Mouse (Mus musculus): Measurements from ENCODE around the gene Pstpip1. TPM values are rescaled to one million over a fixed set of nuclear protein-coding genes. Genes with fewer than 3 reads are reported as not detected.
A peak's percentile ranks its signal among the peaks of the same experiment; 100 is the strongest.

Pstpip1 gene
- polyA plus RNA-seq, 1 experiment from 2014 or later = 0.88 TPM

- peaks cover 17% of the 10 kb centered on the region for H3K4me1 ChIP-seq
- ATAC-seq (ENCODE audit: low FRiP score) = no peak
- no peak overlapping the region for H3K4me3 ChIP-seq
- H3K27me3 ChIP-seq = no peaks in the 10 kb centered on the region
- 56% methylated on average over 7 of the region's 7 CpGs for WGBS
- peak overlapping the region; percentile 14 for H3K27ac ChIP-seq
- H3K36me3 ChIP-seq = peaks cover 28% of the 10 kb centered on the region
- H3K9me3 ChIP-seq (replicated peaks) = no peaks in the 10 kb centered on the region
- no peak overlapping the region for H3K4me2 ChIP-seq (replicated peaks)
- no peak overlapping the region for H3K9ac ChIP-seq
Measured at GRCm38 (mm10) chr9:56075901-56076620, 13.7 kb upstream of the Pstpip1 start.

GRCm38 (mm10) chr9:56079587-56079986 is 10.2 kb upstream of the Pstpip1 start:
- no peak overlapping the region for H3K9ac ChIP-seq
- H3K4me2 ChIP-seq (replicated peaks) = no peak overlapping the region
- no peak overlapping the region for H3K4me3 ChIP-seq
- 83% methylated on average over 5 of the region's 5 CpGs for WGBS
- H3K36me3 ChIP-seq = peaks cover 18% of the 10 kb centered on the region
- H3K27ac ChIP-seq = no peak overlapping the region
- ATAC-seq (ENCODE audit: low FRiP score) = no peak
- H3K4me1 ChIP-seq = peaks cover 17% of the 10 kb centered on the region
- H3K27me3 ChIP-seq = no peaks in the 10 kb centered on the region
- no peaks in the 10 kb centered on the region for H3K9me3 ChIP-seq (replicated peaks)

- 82% methylated on average over 5 of the region's 5 CpGs for WGBS
- H3K4me2 ChIP-seq (replicated peaks) = no peak overlapping the region
- peaks cover 13% of the 10 kb centered on the region for H3K4me1 ChIP-seq
- no peak overlapping the region for H3K27ac ChIP-seq
- H3K9ac ChIP-seq = no peak overlapping the region
- 0 out of 2 replicates have a peak, but pooled peaks cover 5% of the 10 kb centered on the region for H3K36me3 ChIP-seq
- no peaks in the 10 kb centered on the region for H3K9me3 ChIP-seq (replicated peaks)
- no peaks in the 10 kb centered on the region for H3K27me3 ChIP-seq
- no peak for ATAC-seq (ENCODE audit: low FRiP score)
- no peak overlapping the region for H3K4me3 ChIP-seq
Measured at GRCm38 (mm10) chr9:56086524-56086923, 3.2 kb upstream of the Pstpip1 start.

- 80% methylated on average over 5 of the region's 5 CpGs for WGBS
- peak; percentile 41; the same call in 1 of the 2 replicates for ATAC-seq (ENCODE audit: low FRiP score)
- Histone ChIP-seq H3K27me3 (no peaks in the 10 kb centered on the region), H3K4me1 (peaks cover 13% of the 10 kb centered on the region), H3K4me2 (replicated peaks) (no peak overlapping the region), H3K9me3 (replicated peaks) (no peaks in the 10 kb centered on the region), H3K27ac (no peak overlapping the region), H3K36me3 (no peaks in the 10 kb centered on the region), H3K4me3 (no peak overlapping the region), H3K9ac (no peak overlapping the region)
Measured at GRCm38 (mm10) chr9:56090546-56091225, 924 bp downstream of the Pstpip1 start.

- H3K9me3 ChIP-seq (replicated peaks) = no peaks in the 10 kb centered on the region
- no peak for ATAC-seq (ENCODE audit: low FRiP score)
- H3K27me3 ChIP-seq = no peaks in the 10 kb centered on the region
- no peak overlapping the region for H3K27ac ChIP-seq
- H3K36me3 ChIP-seq = no peaks in the 10 kb centered on the region
- H3K4me3 ChIP-seq = no peak overlapping the region
- peaks cover 13% of the 10 kb centered on the region for H3K4me1 ChIP-seq
- 48% methylated on average over 2 of the region's 2 CpGs for WGBS
- no peak overlapping the region for H3K4me2 ChIP-seq (replicated peaks)
- no peak overlapping the region for H3K9ac ChIP-seq
Measured at GRCm38 (mm10) chr9:56092102-56092501, 2.3 kb downstream of the Pstpip1 start.

- no peaks in the 10 kb centered on the region for H3K4me1 ChIP-seq
- no peak overlapping the region for H3K27ac ChIP-seq
- no peak overlapping the region for H3K4me2 ChIP-seq (replicated peaks)
- H3K9ac ChIP-seq = no peak overlapping the region
- H3K36me3 ChIP-seq = no peaks in the 10 kb centered on the region
- WGBS = 90% methylated on average over 4 of the region's 4 CpGs
- no peak overlapping the region for H3K4me3 ChIP-seq
- H3K27me3 ChIP-seq = no peaks in the 10 kb centered on the region
- no peak for ATAC-seq (ENCODE audit: low FRiP score)
- H3K9me3 ChIP-seq (replicated peaks) = no peaks in the 10 kb centered on the region
Measured at GRCm38 (mm10) chr9:56097584-56098298, 8.0 kb downstream of the Pstpip1 start.

GRCm38 (mm10) chr9:56100041-56100522 is 10.3 kb downstream of the Pstpip1 start:
- Histone ChIP-seq H3K4me2 (replicated peaks) (no peak overlapping the region), H3K27me3 (no peaks in the 10 kb centered on the region), H3K9ac (no peak overlapping the region), H3K27ac (no peak overlapping the region), H3K9me3 (replicated peaks) (no peaks in the 10 kb centered on the region), H3K36me3 (no peaks in the 10 kb centered on the region), H3K4me1 (peaks cover 2% of the 10 kb centered on the region; the same call in 1 of the 2 replicates), H3K4me3 (no peak overlapping the region)
- WGBS = 85% methylated on average over 7 of the region's 7 CpGs
- ATAC-seq (ENCODE audit: low FRiP score) = no peak

GRCm38 (mm10) chr9:56101022-56101421 is 11.3 kb downstream of the Pstpip1 start:
- ATAC-seq (ENCODE audit: low FRiP score) = no peak
- no peaks in the 10 kb centered on the region for H3K27me3 ChIP-seq
- H3K9me3 ChIP-seq (replicated peaks) = no peaks in the 10 kb centered on the region
- no peak overlapping the region for H3K9ac ChIP-seq
- 51% methylated on average over 4 of the region's 4 CpGs for WGBS
- no peak overlapping the region for H3K4me2 ChIP-seq (replicated peaks)
- H3K4me1 ChIP-seq = peaks cover 4% of the 10 kb centered on the region; the same call in 1 of the 2 replicates
- no peaks in the 10 kb centered on the region for H3K36me3 ChIP-seq
- H3K27ac ChIP-seq = no peak overlapping the region
- H3K4me3 ChIP-seq = no peak overlapping the region

GRCm38 (mm10) chr9:56104921-56105320 is 15.2 kb downstream of the Pstpip1 start:
- Histone ChIP-seq H3K27ac (no peak overlapping the region), H3K4me2 (replicated peaks) (no peak overlapping the region), H3K9ac (no peak overlapping the region), H3K9me3 (replicated peaks) (no peaks in the 10 kb centered on the region), H3K27me3 (no peaks in the 10 kb centered on the region), H3K4me3 (no peak overlapping the region), H3K4me1 (peaks cover 4% of the 10 kb centered on the region; the same call in 1 of the 2 replicates), H3K36me3 (no peaks in the 10 kb centered on the region)
- ATAC-seq (ENCODE audit: low FRiP score) = no peak
- WGBS = 59% methylated on average over 5 of the region's 7 CpGs

GRCm38 (mm10) chr9:56106274-56107072 is 16.7 kb downstream of the Pstpip1 start:
- H3K4me3 ChIP-seq = no peak overlapping the region
- no peak for ATAC-seq (ENCODE audit: low FRiP score)
- 58% methylated on average over 6 of the region's 6 CpGs for WGBS
- no peak overlapping the region for H3K9ac ChIP-seq
- H3K9me3 ChIP-seq (replicated peaks) = no peaks in the 10 kb centered on the region
- no peaks in the 10 kb centered on the region for H3K36me3 ChIP-seq
- H3K27me3 ChIP-seq = no peaks in the 10 kb centered on the region
- H3K4me2 ChIP-seq (replicated peaks) = no peak overlapping the region
- H3K27ac ChIP-seq = no peak overlapping the region
- peaks cover 4% of the 10 kb centered on the region; the same call in 1 of the 2 replicates for H3K4me1 ChIP-seq

GRCm38 (mm10) chr9:56107527-56107926 is 17.8 kb downstream of the Pstpip1 start:
- no peak overlapping the region for H3K4me3 ChIP-seq
- H3K4me2 ChIP-seq (replicated peaks) = no peak overlapping the region
- no peak overlapping the region for H3K9ac ChIP-seq
- H3K27ac ChIP-seq = no peak overlapping the region
- peaks cover 4% of the 10 kb centered on the region; the same call in 1 of the 2 replicates for H3K4me1 ChIP-seq
- 72% methylated on average over 6 of the region's 6 CpGs for WGBS
- no peak for ATAC-seq (ENCODE audit: low FRiP score)
- no peaks in the 10 kb centered on the region for H3K36me3 ChIP-seq
- H3K9me3 ChIP-seq (replicated peaks) = no peaks in the 10 kb centered on the region
- no peaks in the 10 kb centered on the region for H3K27me3 ChIP-seq
